Mouse (Mus musculus) CH12.LX (cell line): ENCODE results near the gene Usp21. TPM values are rescaled to one million over a fixed set of nuclear protein-coding genes. Genes with fewer than 3 reads are reported as not detected.
A peak's percentile ranks its signal among the peaks of the same experiment; 100 is the strongest.

Source experiments
- DNase-seq: peaks from one replicate; pipeline ENCODE4 v3.0.0-alpha.2; 2013; ENCODE audit errors: extremely low read depth
- H3K27ac ChIP-seq: 2 replicates; pipeline ENCODE4 v1.5.1; 2012; ENCODE audit warnings: low read depth, mild to moderate bottlenecking, control low read depth, moderate library complexity; ENCODE audit not compliant: insufficient read depth
- H3K27me3 ChIP-seq: replicated peaks from 2 replicates; pipeline ENCODE3; 2012; ENCODE audit warnings: inconsistent platforms
- H3K36me3 ChIP-seq, 2 experiments: replicated peaks in 1 of 2; 2 replicates each; pipeline versions ENCODE3 to v1.6.1; 2012; ENCODE audit warnings: inconsistent platforms in 1 of 2, low read length in 1 of 2, mild to moderate bottlenecking in 1 of 2, mixed read lengths in 1 of 2, moderate library complexity in 1 of 2; ENCODE audit not compliant: control insufficient read depth in 1 of 2, insufficient read depth in 1 of 2
- H3K4me1 ChIP-seq, 2 experiments: 2 replicates each; pipeline ENCODE4 v1.6.1; 2012; ENCODE audit warnings: inconsistent platforms in 1 of 2, moderate library complexity in 1 of 2; ENCODE audit not compliant: insufficient read depth in 2 of 2, control insufficient read depth in 1 of 2
- H3K4me2 ChIP-seq: 2 replicates; pipeline ENCODE4 v1.6.1; 2012; ENCODE audit warnings: low read depth, mild to moderate bottlenecking, control low read depth; ENCODE audit not compliant: poor library complexity, insufficient read depth, severe bottlenecking
- H3K4me3 ChIP-seq, 3 experiments: fragments of 150-350 bp in 1 of 3; sonication (generic) in 1 of 3; replicated peaks in 1 of 3; 2 replicates each; pipeline versions ENCODE3 to v1.5.1; 2011 to 2012; ENCODE audit warnings: low read depth in 2 of 3, low read length in 2 of 3, mild to moderate bottlenecking in 2 of 3, moderate library complexity in 2 of 3, control low read depth in 1 of 3, improper control_type of control experiment in 1 of 3, inconsistent platforms in 1 of 3, mixed read lengths in 1 of 3; ENCODE audit not compliant: poor library complexity in 1 of 3
- H3K79me2 ChIP-seq: replicated peaks from 2 replicates; pipeline ENCODE4 v1.6.1; 2012; ENCODE audit warnings: mild to moderate bottlenecking, moderate library complexity; ENCODE audit not compliant: control insufficient read depth, poor library complexity, insufficient read depth, severe bottlenecking; ENCODE audit errors: extremely low read depth
- H3K9ac ChIP-seq: 2 replicates; pipeline ENCODE4 v1.6.1; 2012; ENCODE audit warnings: low read depth, mild to moderate bottlenecking, control low read depth, moderate library complexity; ENCODE audit not compliant: insufficient read depth
- H3K9me3 ChIP-seq: replicated peaks from 2 replicates; pipeline ENCODE3; 2012; ENCODE audit warnings: low read length, inconsistent platforms, mixed read lengths
- BHLHE40 ChIP-seq: IDR thresholded peaks from 2 replicates; pipeline ENCODE4 v1.6.1; 2011; ENCODE audit warnings: mild to moderate bottlenecking, low read depth, low read length, improper control_type of control experiment
- CHD2 ChIP-seq: IDR thresholded peaks from 2 replicates; pipeline ENCODE4 v1.6.1; 2011; ENCODE audit warnings: low read length, improper control_type of control experiment
- E2F4 ChIP-seq: IDR thresholded peaks from 2 replicates; pipeline ENCODE4 v1.6.1; 2011; ENCODE audit warnings: low read depth, low read length, improper control_type of control experiment; ENCODE audit not compliant: insufficient replicate concordance
- ELF1 ChIP-seq: IDR thresholded peaks from 2 replicates; pipeline ENCODE4 v1.6.1; 2014; ENCODE audit warnings: low read depth, mild to moderate bottlenecking, inconsistent platforms, low read length, improper control_type of control experiment
- ETS1 ChIP-seq: conservative IDR thresholded peaks from 2 replicates; pipeline ENCODE4 v1.6.1; 2012; ENCODE audit warnings: low read depth, mild to moderate bottlenecking, inconsistent platforms, low read length, improper control_type of control experiment, moderate library complexity
- GABPA ChIP-seq: IDR thresholded peaks from 2 replicates; pipeline ENCODE4 v1.6.1; 2012; ENCODE audit warnings: low read depth, low read length, improper control_type of control experiment, inconsistent platforms; ENCODE audit not compliant: insufficient replicate concordance
- HCFC1 ChIP-seq: IDR thresholded peaks from 2 replicates; pipeline ENCODE4 v1.6.1; 2012; ENCODE audit warnings: low read depth, mild to moderate bottlenecking, inconsistent platforms, low read length, improper control_type of control experiment
- IRF4 ChIP-seq: IDR thresholded peaks from 2 replicates; pipeline ENCODE4 v1.6.1; 2014; ENCODE audit warnings: low read depth, mild to moderate bottlenecking, inconsistent platforms, low read length, improper control_type of control experiment
- JUN ChIP-seq: IDR thresholded peaks from 2 replicates; pipeline ENCODE4 v1.6.1; 2011; ENCODE audit warnings: low read depth, mild to moderate bottlenecking, low read length, improper control_type of control experiment, moderate library complexity; ENCODE audit not compliant: insufficient read depth
- KAT2A ChIP-seq: IDR thresholded peaks from 2 replicates; pipeline ENCODE4 v1.6.1; 2012; ENCODE audit warnings: low read length, improper control_type of control experiment, inconsistent platforms; ENCODE audit not compliant: insufficient replicate concordance
- MAX ChIP-seq: IDR thresholded peaks from 2 replicates; pipeline ENCODE4 v1.6.1; 2011; ENCODE audit warnings: low read length, improper control_type of control experiment
- MAZ ChIP-seq: IDR thresholded peaks from 2 replicates; pipeline ENCODE4 v1.6.1; 2012; ENCODE audit warnings: low read depth, mild to moderate bottlenecking, inconsistent platforms, low read length, improper control_type of control experiment, moderate library complexity
- MXI1 ChIP-seq: IDR thresholded peaks from 2 replicates; pipeline ENCODE4 v1.6.1; 2011; ENCODE audit warnings: mild to moderate bottlenecking, low read depth, low read length, improper control_type of control experiment
- MYC ChIP-seq: IDR thresholded peaks from 2 replicates; pipeline ENCODE4 v1.6.1; 2011; ENCODE audit warnings: low read depth, mild to moderate bottlenecking, improper control_type of control experiment, low read length
- NELFE ChIP-seq: IDR thresholded peaks from 2 replicates; pipeline ENCODE4 v1.6.1; 2011; ENCODE audit warnings: low read depth, low read length, improper control_type of control experiment
- PAX5 ChIP-seq: IDR thresholded peaks from 2 replicates; pipeline ENCODE4 v1.6.1; 2012; ENCODE audit warnings: low read length, inconsistent platforms, mixed read lengths
- POLR2A ChIP-seq: IDR thresholded peaks from 2 replicates; pipeline ENCODE4 v1.6.1; 2011; ENCODE audit warnings: low read depth, mild to moderate bottlenecking, improper control_type of control experiment, low read length
- POLR2AphosphoS2 ChIP-seq: IDR thresholded peaks from 2 replicates; pipeline ENCODE4 v1.6.1; 2011; ENCODE audit warnings: low read depth, low read length, improper control_type of control experiment
- RAD21 ChIP-seq: IDR thresholded peaks from 2 replicates; pipeline ENCODE4 v1.6.1; 2011; ENCODE audit warnings: low read depth, mild to moderate bottlenecking, low read length, improper control_type of control experiment, moderate library complexity
- RCOR1 ChIP-seq: conservative IDR thresholded peaks from 2 replicates; pipeline ENCODE4 v1.6.1; 2012; ENCODE audit warnings: low read depth, mild to moderate bottlenecking, inconsistent platforms, low read length, improper control_type of control experiment
- SIN3A ChIP-seq: IDR thresholded peaks from 2 replicates; pipeline ENCODE4 v1.6.1; 2012; ENCODE audit warnings: low read length, improper control_type of control experiment, inconsistent platforms
- SMC3 ChIP-seq: IDR thresholded peaks from 2 replicates; pipeline ENCODE4 v1.6.1; 2011; ENCODE audit warnings: low read depth, low read length, improper control_type of control experiment
- TBP ChIP-seq: conservative IDR thresholded peaks from 2 replicates; pipeline ENCODE4 v1.6.1; 2011; ENCODE audit warnings: low read depth, low read length, improper control_type of control experiment
- UBTF ChIP-seq: IDR thresholded peaks from 2 replicates; pipeline ENCODE4 v1.6.1; 2012; ENCODE audit warnings: low read depth, mild to moderate bottlenecking, inconsistent platforms, low read length, improper control_type of control experiment, moderate library complexity
- ZC3H11A ChIP-seq: IDR thresholded peaks from 2 replicates; pipeline ENCODE4 v1.6.1; 2012; ENCODE audit warnings: low read depth, mild to moderate bottlenecking, inconsistent platforms, low read length, improper control_type of control experiment
- ZKSCAN1 ChIP-seq: IDR thresholded peaks from 2 replicates; pipeline ENCODE4 v1.6.1; 2012; ENCODE audit warnings: low read depth, inconsistent platforms, low read length, improper control_type of control experiment, borderline replicate concordance
- ZMIZ1 ChIP-seq: IDR thresholded peaks from 2 replicates; pipeline ENCODE4 v1.6.1; 2012; ENCODE audit warnings: low read depth, mild to moderate bottlenecking, inconsistent platforms, low read length, improper control_type of control experiment
- ZNF384 ChIP-seq: IDR thresholded peaks from 2 replicates; pipeline ENCODE4 v1.6.1; 2012; ENCODE audit warnings: low read depth, low read length, improper control_type of control experiment, inconsistent platforms
- dilution Hi-C: fragments of 300-500 bp; cut with MboI; formaldehyde crosslinking; loops from 2 replicates; pipeline ENCODE4 v1.14.3; 2020; ENCODE audit warnings: low sequenced_read_pairs; ENCODE audit not compliant: extremely low pct_unique_long_range_greater_than_20kb, extremely low pct_ligation_motif_present
- in situ Hi-C: fragments of 300-500 bp; cut with MboI; formaldehyde crosslinking; loops from 3 replicates; pipeline ENCODE4 v1.14.3; 2019; ENCODE audit warnings: low sequenced_read_pairs, low pct_ligation_motif_present, low pct_unique_long_range_greater_than_20kb, mixed read lengths
- polyA plus RNA-seq: library from polyadenylated mRNA; unstranded; fragments of >175 nt; gene quantifications from 2 replicates; pipeline ENCODE4 v1.2.1, GENCODE M21; 2012; ENCODE audit warnings: low read depth; ENCODE audit not compliant: insufficient read length
- total RNA-seq, 2 experiments: library from RNA; depleted of rRNA; stranded (reverse); fragments of 300-350 nt in 1 of 2; fragments of >200 nt in 1 of 2; gene quantifications; 2 replicates each; pipeline ENCODE4 v1.2.3; 2012 to 2014

Usp21 gene
- total and polyA plus RNA-seq, 3 experiments: 8.5 to 37.6 (median 14.2) TPM

GRCm38 (mm10) chr1:171329433-171330215 lies 41.8 kb upstream of the Usp21 start:
- peaks cover 13 to 61% of the 10 kb centered on the region in 2 experiments for H3K4me1 ChIP-seq
- H3K4me3 ChIP-seq: peak overlapping the region; percentile 68 to 90 (median 85)
- dilution Hi-C loops (no loop called here), in situ Hi-C loops (no loop called here)
- TF ChIP-seq RCOR1: no peak
- TF ChIP-seq POLR2AphosphoS2: no peak
- no peak for TF ChIP-seq POLR2A
- no peak for TF ChIP-seq MAX
- no peak for TF ChIP-seq IRF4
- TF ChIP-seq UBTF: 0 out of 2 replicates have a peak, but pooled peaks have one; percentile 7
- TF ChIP-seq ZC3H11A: no peak
- TF ChIP-seq SIN3A: no peak; the same call in 1 of the 2 replicates
- 0 out of 2 replicates have a peak, but pooled peaks have one; percentile 31 for TF ChIP-seq MXI1
- no peak; the same call in 1 of the 2 replicates for TF ChIP-seq MAZ
- TF ChIP-seq NELFE: no peak
- TF ChIP-seq ZKSCAN1: no peak
- TF ChIP-seq RAD21: no peak
- H3K9me3 ChIP-seq: no peaks in the 10 kb centered on the region
- peaks cover 5 to 41% of the 10 kb centered on the region in 2 experiments for H3K36me3 ChIP-seq
- no peaks in the 10 kb centered on the region for H3K27me3 ChIP-seq
- no peak for DNase-seq
- H3K79me2 ChIP-seq: peaks cover 53% of the 10 kb centered on the region
- peak overlapping the region; percentile 95 for H3K9ac ChIP-seq
- H3K27ac ChIP-seq: peak overlapping the region; percentile 91
- peak overlapping the region; percentile 99 for H3K4me2 ChIP-seq

- no peaks in the 10 kb centered on the region for H3K9me3 ChIP-seq
- in situ Hi-C loops: no loop called here
- peaks cover 2 to 40% of the 10 kb centered on the region in 2 experiments for H3K36me3 ChIP-seq
- H3K79me2 ChIP-seq: peaks cover 51% of the 10 kb centered on the region
- H3K27me3 ChIP-seq: no peaks in the 10 kb centered on the region
- dilution Hi-C loops: no loop called here
- peak within 1 kb of the TSS; percentile 85 to 98 (median 90) for H3K4me3 ChIP-seq
- peaks cover 13 to 54% of the 10 kb centered on the region in 2 experiments for H3K4me1 ChIP-seq
- H3K27ac ChIP-seq: peak within 1 kb of the TSS; percentile 91
- H3K4me2 ChIP-seq: peak within 1 kb of the TSS; percentile 99
- H3K9ac ChIP-seq: peak within 1 kb of the TSS; percentile 95
- DNase-seq: peak; percentile 92
- peak; percentile 45; the same call in 1 of the 2 replicates for TF ChIP-seq TBP
- no peak for TF ChIP-seq E2F4
- TF ChIP-seq MYC: 0 out of 2 replicates have a peak, but pooled peaks have one; percentile 39
- TF ChIP-seq MXI1: peak; percentile 43; the same call in 1 of the 2 replicates
- peak; percentile 43; the same call in 1 of the 2 replicates for TF ChIP-seq IRF4
- TF ChIP-seq SMC3: no peak
- TF ChIP-seq ZKSCAN1: no peak
- peak; percentile 64 for TF ChIP-seq POLR2A
- no peak for TF ChIP-seq RAD21
- peak; percentile 96 for TF ChIP-seq CHD2
- TF ChIP-seq BHLHE40: no peak
- peak; percentile 91 for TF ChIP-seq HCFC1
- TF ChIP-seq MAX: peak; percentile 64; the same call in 1 of the 2 replicates
- no peak for TF ChIP-seq PAX5
- peak; percentile 81 for TF ChIP-seq SIN3A
- TF ChIP-seq ZC3H11A: no peak
- TF ChIP-seq ETS1: no peak
- TF ChIP-seq ZMIZ1: peak; percentile 75
- TF ChIP-seq NELFE: peak; percentile 52; the same call in 1 of the 2 replicates
- 0 out of 2 replicates have a peak, but pooled peaks have one; percentile 22 for TF ChIP-seq ZNF384
- no peak for TF ChIP-seq JUN
- peak; percentile 87 for TF ChIP-seq KAT2A
- TF ChIP-seq GABPA: no peak; the same call in 1 of the 2 replicates
- peak; percentile 93 for TF ChIP-seq ELF1
These were observed 41.1 kb upstream of the Usp21 start, which contains the start of gene Dedd for GRCm38 (mm10) chr1:171328839-171329432. TSS of gene Dedd (plus strand) at chr1:171329145.
